Mouse (Mus musculus): ENCODE measurements at regions not wholly inside any gene's neighbourhood (a gene's known extent, or its start where the extent isn't known, plus 50 kb on each side); places are given as distances from the start of the nearest gene placed in this dataset.

DNA sequence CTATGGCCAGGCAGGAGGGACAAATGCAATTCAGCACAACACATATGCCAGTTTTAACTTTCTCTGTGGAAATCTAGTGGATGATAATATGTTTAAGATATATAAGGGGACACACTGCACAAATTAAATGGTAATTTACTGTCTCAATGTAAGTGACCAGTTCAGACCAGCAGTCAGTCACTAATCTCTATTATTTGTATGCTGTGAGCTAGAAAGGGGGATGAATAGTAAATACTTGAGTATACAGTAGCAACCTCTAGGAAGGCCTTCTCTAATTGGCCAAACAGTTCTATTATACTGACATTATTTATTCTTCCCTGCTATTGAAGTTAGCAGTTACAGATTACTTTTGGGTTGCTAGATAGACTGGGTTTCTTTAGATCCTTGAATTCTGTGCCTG is 391.2 kb downstream of the Fign start:
- H3K4me1 ChIP-seq (replicated peaks; ENCODE audit: control insufficient read depth, insufficient read depth, low read length): no peaks in the 10 kb centered on the region
- H3K36me3 ChIP-seq (ENCODE audit: control insufficient read depth, insufficient read depth): no peaks in the 10 kb centered on the region
- no peaks in the 10 kb centered on the region for H3K9me3 ChIP-seq (ENCODE audit: control insufficient read depth)
- H3K27me3 ChIP-seq (replicated peaks; ENCODE audit: control insufficient read depth, insufficient read depth, low read length): no peaks in the 10 kb centered on the region
- H3K4me2 ChIP-seq (replicated peaks; ENCODE audit: low read depth): no peak overlapping the region
- ATAC-seq: no peak
- no peak overlapping the region for H3K4me3 ChIP-seq (ENCODE audit: low read depth, low read length)
- no peak overlapping the region for H3K9ac ChIP-seq (ENCODE audit: low read depth, low read length)
- H3K27ac ChIP-seq (ENCODE audit: low read depth, low read length): no peak overlapping the region
- TF ChIP-seq CTCF (IDR thresholded peaks at IDR 0.05; ENCODE audit: low read depth): no peak

DNA sequence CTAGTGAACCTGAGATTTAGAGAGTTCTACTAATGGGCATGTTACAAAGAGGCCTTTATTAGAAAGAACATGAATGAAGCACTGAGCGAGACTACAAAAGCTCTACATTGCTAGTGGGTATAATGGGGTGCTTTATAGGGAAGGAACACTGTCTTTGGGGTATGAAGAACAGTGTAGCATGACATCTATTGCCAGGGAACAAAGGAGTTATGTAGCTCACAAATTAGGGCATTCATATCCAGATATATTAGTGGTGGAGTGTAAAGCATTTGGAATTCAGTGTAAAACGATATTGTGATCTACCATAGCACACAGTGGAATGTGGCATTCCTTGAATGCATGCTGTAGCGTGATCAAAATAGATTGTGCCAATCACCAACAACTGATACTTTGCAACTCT is 391.7 kb downstream of the Fign start:
- Histone ChIP-seq H3K4me3 (ENCODE audit: low read depth, low read length) (no peak overlapping the region), H3K9me3 (ENCODE audit: control insufficient read depth) (no peaks in the 10 kb centered on the region), H3K4me2 (replicated peaks; ENCODE audit: low read depth) (no peak overlapping the region), H3K4me1 (replicated peaks; ENCODE audit: control insufficient read depth, insufficient read depth, low read length) (no peaks in the 10 kb centered on the region), H3K27me3 (replicated peaks; ENCODE audit: control insufficient read depth, insufficient read depth, low read length) (no peaks in the 10 kb centered on the region), H3K9ac (ENCODE audit: low read depth, low read length) (no peak overlapping the region), H3K27ac (ENCODE audit: low read depth, low read length) (no peak overlapping the region), H3K36me3 (ENCODE audit: control insufficient read depth, insufficient read depth) (no peaks in the 10 kb centered on the region)
- ATAC-seq: no peak
- 89% methylated on average over 3 of the region's 3 CpGs for WGBS
- TF ChIP-seq CTCF (IDR thresholded peaks at IDR 0.05; ENCODE audit: low read depth): no peak

- Histone ChIP-seq H3K4me3 (ENCODE audit: low read depth, low read length) (peak overlapping the region; percentile 28), H3K27me3 (replicated peaks; ENCODE audit: control insufficient read depth, insufficient read depth, low read length) (no peaks in the 10 kb centered on the region), H3K4me2 (replicated peaks; ENCODE audit: low read depth) (peak overlapping the region; percentile 70), H3K36me3 (ENCODE audit: control insufficient read depth, insufficient read depth) (no peaks in the 10 kb centered on the region), H3K27ac (ENCODE audit: low read depth, low read length) (no peak overlapping the region), H3K9ac (ENCODE audit: low read depth, low read length) (no peak overlapping the region), H3K4me1 (replicated peaks; ENCODE audit: control insufficient read depth, insufficient read depth, low read length) (no peaks in the 10 kb centered on the region), H3K9me3 (ENCODE audit: control insufficient read depth) (no peaks in the 10 kb centered on the region)
- 2% methylated on average over 22 of the region's 22 CpGs for WGBS
- TF ChIP-seq CTCF (IDR thresholded peaks at IDR 0.05; ENCODE audit: low read depth): no peak
- no peak; the same call in 1 of the 2 replicates for ATAC-seq
Measured at GRCm38 (mm10) chr2:63702333-63703096, 395.3 kb downstream of the Fign start.

GRCm38 (mm10) chr2:63701861-63702260 is 396.0 kb downstream of the Fign start:
- H3K27me3 ChIP-seq (replicated peaks; ENCODE audit: control insufficient read depth, insufficient read depth, low read length): no peaks in the 10 kb centered on the region
- H3K9me3 ChIP-seq (ENCODE audit: control insufficient read depth): no peaks in the 10 kb centered on the region
- no peak for ATAC-seq
- H3K27ac ChIP-seq (ENCODE audit: low read depth, low read length): no peak overlapping the region
- H3K4me1 ChIP-seq (replicated peaks; ENCODE audit: control insufficient read depth, insufficient read depth, low read length): no peaks in the 10 kb centered on the region
- no peak for TF ChIP-seq CTCF (IDR thresholded peaks at IDR 0.05; ENCODE audit: low read depth)
- 24% methylated on average over 13 of the region's 13 CpGs for WGBS
- peak overlapping the region; percentile 70 for H3K4me2 ChIP-seq (replicated peaks; ENCODE audit: low read depth)
- H3K4me3 ChIP-seq (ENCODE audit: low read depth, low read length): peak overlapping the region; percentile 28; the same call in 1 of the 2 replicates
- no peak overlapping the region for H3K9ac ChIP-seq (ENCODE audit: low read depth, low read length)
- no peaks in the 10 kb centered on the region for H3K36me3 ChIP-seq (ENCODE audit: control insufficient read depth, insufficient read depth)

DNA sequence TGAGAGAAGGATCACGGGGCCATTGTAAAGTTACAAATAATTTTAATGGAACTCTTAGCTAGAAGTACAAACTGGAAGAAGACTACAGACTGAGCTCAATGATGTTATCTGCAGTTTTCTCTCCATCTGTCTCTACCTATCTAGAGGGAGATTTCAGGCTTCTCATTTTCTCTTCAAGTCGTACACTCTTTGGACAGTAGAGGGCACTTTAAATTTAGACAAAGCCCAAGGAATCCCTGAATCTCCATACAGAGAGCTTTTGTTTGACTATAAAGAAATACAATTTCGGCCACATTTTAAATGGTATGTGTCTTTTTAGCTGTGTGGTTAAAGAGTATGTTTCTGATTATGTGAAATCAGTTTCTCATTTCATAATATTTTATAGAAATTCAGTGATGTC is 397.6 kb downstream of the Fign start:
- Histone ChIP-seq H3K4me1 (replicated peaks; ENCODE audit: control insufficient read depth, insufficient read depth, low read length) (no peaks in the 10 kb centered on the region), H3K4me3 (ENCODE audit: low read depth, low read length) (no peak overlapping the region), H3K27ac (ENCODE audit: low read depth, low read length) (no peak overlapping the region), H3K27me3 (replicated peaks; ENCODE audit: control insufficient read depth, insufficient read depth, low read length) (no peaks in the 10 kb centered on the region), H3K9me3 (ENCODE audit: control insufficient read depth) (no peaks in the 10 kb centered on the region), H3K4me2 (replicated peaks; ENCODE audit: low read depth) (no peak overlapping the region), H3K36me3 (ENCODE audit: control insufficient read depth, insufficient read depth) (no peaks in the 10 kb centered on the region), H3K9ac (ENCODE audit: low read depth, low read length) (no peak overlapping the region)
- TF ChIP-seq CTCF (IDR thresholded peaks at IDR 0.05; ENCODE audit: low read depth): peak; percentile 63
- 15% methylated on average over 3 of the region's 3 CpGs for WGBS
- ATAC-seq: no peak

DNA sequence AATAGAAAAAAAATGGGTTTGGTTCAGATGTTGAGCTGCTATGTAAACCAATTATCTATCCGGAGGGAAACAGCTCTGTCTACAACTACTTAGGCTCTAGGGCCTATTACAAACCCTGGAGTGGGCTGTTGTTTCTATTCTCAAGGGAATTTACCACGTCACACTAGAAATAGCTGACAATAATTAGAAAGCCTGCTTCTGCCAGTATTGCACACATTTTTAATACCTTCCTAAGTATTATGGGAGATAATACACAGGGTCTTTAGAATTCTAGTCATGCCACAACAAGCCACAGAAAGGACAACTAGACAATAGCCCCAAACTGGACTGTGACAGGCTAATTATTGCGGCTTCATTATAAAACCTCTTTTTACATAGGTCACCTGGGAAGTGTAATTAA is 428.1 kb downstream of the Fign start:
- WGBS: 74% methylated on average over 3 of the region's 3 CpGs

More for the DNA sequence above, 428.1 kb downstream of the Fign start:
- ATAC-seq: no peak
- TF ChIP-seq CTCF (IDR thresholded peaks at IDR 0.05; ENCODE audit: low read depth): no peak
- H3K4me3 ChIP-seq (ENCODE audit: low read depth, low read length): no peak overlapping the region
- H3K27ac ChIP-seq (ENCODE audit: low read depth, low read length): no peak overlapping the region
- H3K4me2 ChIP-seq (replicated peaks; ENCODE audit: low read depth): no peak overlapping the region
- H3K9me3 ChIP-seq (ENCODE audit: control insufficient read depth): no peaks in the 10 kb centered on the region
- H3K4me1 ChIP-seq (replicated peaks; ENCODE audit: control insufficient read depth, insufficient read depth, low read length): no peaks in the 10 kb centered on the region
- H3K9ac ChIP-seq (ENCODE audit: low read depth, low read length): no peak overlapping the region
- H3K27me3 ChIP-seq (replicated peaks; ENCODE audit: control insufficient read depth, insufficient read depth, low read length): no peaks in the 10 kb centered on the region
- H3K36me3 ChIP-seq (ENCODE audit: control insufficient read depth, insufficient read depth): no peaks in the 10 kb centered on the region
